Mouse (Mus musculus) cortical plate, adult 2 months (tissue): ENCODE results near the gene Stra6.

Experiments
- CTCF ChIP-seq: fragments of 200-500 bp; IDR thresholded peaks from 2 replicates; pipeline ENCODE4 v1.5.1; 2011; ENCODE audit warnings: mild to moderate bottlenecking, control low read depth, low read length; ENCODE audit not compliant: insufficient read depth; ENCODE audit errors: extremely low read depth
- POLR2A ChIP-seq: fragments of 200-500 bp; IDR thresholded peaks from 2 replicates; pipeline ENCODE4 v1.6.1; 2011; ENCODE audit warnings: mild to moderate bottlenecking, low read length, control low read depth; ENCODE audit not compliant: insufficient read depth; ENCODE audit errors: extremely low read depth

DNA sequence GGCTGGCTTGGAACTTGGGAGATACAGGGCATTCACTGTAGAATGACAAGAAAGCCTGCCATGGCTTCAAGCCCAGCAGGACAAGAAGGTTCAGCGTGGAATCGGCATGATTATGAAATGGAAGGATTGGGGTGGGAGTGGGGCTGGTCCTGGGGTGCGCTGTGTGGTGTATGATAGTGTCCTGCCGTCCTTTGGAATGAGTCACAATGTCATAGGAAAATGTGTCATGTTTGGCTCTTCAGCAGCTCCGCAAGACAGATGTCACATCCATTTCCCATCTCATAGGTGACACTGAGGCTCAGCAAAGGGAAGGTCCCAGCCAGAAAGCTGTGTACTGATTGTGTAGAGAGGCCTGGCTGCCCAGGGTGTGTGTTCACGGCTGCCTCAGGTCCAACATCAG is 47.7 kb upstream of the Stra6 start:
- no peak for TF ChIP-seq POLR2A
- no peak for TF ChIP-seq CTCF
